Mouse (Mus musculus) hindbrain, postnatal 0 days (tissue): ENCODE data around the gene Rapgef4. TPM values are rescaled to one million over a fixed set of nuclear protein-coding genes. Genes with fewer than 3 reads are reported as not detected.
A peak's percentile ranks its signal among the peaks of the same experiment; 100 is the strongest.

Experiments
- ATAC-seq: fragments of 200-750 bp; cut with Nextera tagmentation; 2 replicates; pipeline ENCODE4 v1.8.0; 2017; ENCODE audit warnings: mild to moderate bottlenecking, moderate TSS enrichment, moderate library complexity
- DNase-seq: peaks from one replicate; pipeline ENCODE4 v3.0.0-alpha.2; 2015; ENCODE audit warnings: low spot score
- H3K27ac ChIP-seq: fragments of 300-500 bp; sonication (generic); 2 replicates; pipeline ENCODE4 v1.5.1; 2014; ENCODE audit warnings: mild to moderate bottlenecking
- H3K27me3 ChIP-seq: fragments of 300-500 bp; sonication (generic); 2 replicates; pipeline ENCODE4 v1.6.1; 2014; ENCODE audit warnings: low read length, mixed read lengths; ENCODE audit not compliant: insufficient read depth
- H3K36me3 ChIP-seq: fragments of 300-500 bp; sonication (generic); 2 replicates; pipeline ENCODE4 v1.6.1; 2014; ENCODE audit warnings: low read length, mixed read lengths; ENCODE audit not compliant: insufficient read depth
- H3K4me1 ChIP-seq: fragments of 300-500 bp; sonication (generic); 2 replicates; pipeline ENCODE4 v1.6.1; 2014; ENCODE audit warnings: antibody characterized with exemption, low read length, mixed read lengths; ENCODE audit not compliant: insufficient read depth
- H3K4me2 ChIP-seq: fragments of 300-500 bp; sonication (generic); 2 replicates; pipeline ENCODE4 v1.6.1; 2014; ENCODE audit warnings: low read depth, mild to moderate bottlenecking, low read length, moderate library complexity, mixed read lengths
- H3K4me3 ChIP-seq: fragments of 300-500 bp; sonication (generic); 2 replicates; pipeline ENCODE4 v1.5.1; 2014; ENCODE audit warnings: low read length
- H3K9ac ChIP-seq: fragments of 300-500 bp; sonication (generic); replicated peaks from 2 replicates; pipeline ENCODE4 v1.6.1; 2014; ENCODE audit warnings: mild to moderate bottlenecking, low read length, moderate library complexity, mixed read lengths
- H3K9me3 ChIP-seq: fragments of 300-500 bp; sonication (generic); 2 replicates; pipeline ENCODE4 v1.6.1; 2016; ENCODE audit warnings: low read length, mixed read lengths
- CTCF ChIP-seq: IDR thresholded peaks from 2 replicates; pipeline ENCODE4 v1.5.1; 2016; ENCODE audit warnings: antibody characterized with exemption, control low read depth, low read depth
- WGBS: fragments of 180-500 bp; shearing (Covaris S2); extraction: QIAGEN DNeasy Blood & Tissue Kit; methylation state at CpG from one replicate; pipeline ENCODE4 v1.1.7; 2014; 5-methylcytosine and 5-hydroxymethylcytosine counted together
- polyA plus RNA-seq: library from polyadenylated mRNA; unstranded; fragments of >200 nt; fragmentation: Nextera tagmentation; extraction: Ambion mirVana; gene quantifications from 2 replicates; pipeline ENCODE4 v1.2.1, GENCODE M21; 2015
- total RNA-seq: library from RNA; depleted of rRNA; stranded (reverse); fragments of >200 nt; gene quantifications from 2 replicates; pipeline ENCODE4 v1.2.3, GENCODE M21; 2014

Gene Rapgef4
- total and polyA plus RNA-seq, 2 experiments from 2014 or later, result 47.3 to 104 TPM

DNA sequence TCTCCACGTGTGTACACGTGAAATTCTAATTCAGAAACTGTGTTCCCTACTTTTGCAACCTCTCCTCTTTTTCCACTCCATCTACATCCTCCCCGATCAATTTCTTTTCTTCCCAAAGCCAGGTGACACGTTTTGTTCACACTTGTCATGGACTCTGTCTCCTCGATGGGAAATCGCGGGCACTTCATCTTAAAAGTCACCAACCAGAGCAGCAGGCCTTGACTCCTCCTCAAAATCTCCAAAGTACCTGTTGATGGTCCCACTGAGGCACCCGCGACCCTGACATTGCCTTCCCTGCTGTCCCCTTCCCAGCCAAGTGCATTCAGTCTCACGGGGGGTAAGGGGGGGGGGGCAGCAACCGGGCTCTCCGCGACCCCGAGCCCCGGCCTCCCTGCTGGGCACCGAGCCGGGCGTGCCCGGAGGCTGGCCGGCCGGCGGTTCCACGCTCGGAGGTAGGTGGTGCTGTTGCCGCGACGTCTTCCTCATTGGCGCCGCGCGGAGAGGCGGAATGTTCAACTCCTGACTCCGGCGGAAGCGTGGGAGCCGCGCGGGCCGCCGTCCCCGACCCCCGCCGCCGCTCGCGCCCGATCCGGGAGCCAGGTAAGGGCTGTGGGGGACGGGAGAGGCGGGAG lies 304.3 kb downstream of the Rapgef4 start, which contains the start of gene Map3k20:
Gene Map3k20, plus strand, starts transcription at position 382 of the 632 bp plus-strand sequence.
- no peak for TF ChIP-seq CTCF
- Histone ChIP-seq H3K9ac (peak within 1 kb of the TSS; percentile 84), H3K36me3 (no peaks in the 10 kb centered on the region), H3K9me3 (no peaks in the 10 kb centered on the region), H3K4me1 (no peaks in the 10 kb centered on the region), H3K27me3 (no peaks in the 10 kb centered on the region), H3K4me2 (peak within 1 kb of the TSS; percentile 95), H3K4me3 (peak within 1 kb of the TSS; percentile 81), H3K27ac (peak within 1 kb of the TSS; percentile 45; the same call in 1 of the 2 replicates)
- ATAC-seq (peak; percentile 86), DNase-seq (peak; percentile 76)
- 1% methylated on average over 49 of the region's 50 CpGs for WGBS

DNA sequence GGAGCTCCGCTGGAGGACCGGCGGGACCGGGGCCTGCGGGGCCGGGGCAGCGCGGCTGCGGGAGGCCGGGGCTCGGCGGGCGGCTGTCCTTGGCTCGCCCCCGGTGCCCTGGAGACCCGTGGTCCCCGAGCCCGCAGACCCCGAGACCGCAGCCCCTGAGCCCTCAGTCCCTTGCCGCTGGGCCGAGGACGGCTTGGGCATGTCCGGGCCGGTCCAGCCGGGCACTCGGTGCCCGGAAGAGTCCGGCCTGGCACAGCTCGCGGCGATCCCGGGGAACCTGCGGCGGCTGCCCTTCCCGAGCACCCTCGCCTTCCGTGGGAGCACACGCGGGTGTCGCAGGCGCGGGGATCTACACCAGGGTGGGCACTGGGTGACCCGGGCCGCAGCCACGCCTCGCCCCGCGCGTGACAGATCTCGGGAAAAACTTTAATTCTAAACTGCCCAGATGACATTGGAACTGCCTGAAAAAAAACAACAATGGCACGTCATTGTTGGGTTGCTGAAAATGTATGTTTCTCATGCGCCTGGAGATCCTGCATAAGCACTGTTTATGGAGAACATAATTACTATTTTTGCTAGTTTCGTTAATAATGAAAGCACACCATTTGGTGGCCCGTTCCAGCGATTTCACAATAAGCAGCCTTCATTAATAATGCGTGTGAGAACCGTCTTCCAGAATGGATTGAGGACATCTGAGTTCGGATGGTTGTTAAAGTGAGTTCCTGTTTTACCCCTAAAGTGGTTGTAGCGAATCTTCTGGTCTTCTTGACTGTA lies 305.0 kb downstream of the Rapgef4 start:
- peak; percentile 19 for DNase-seq

DNA sequence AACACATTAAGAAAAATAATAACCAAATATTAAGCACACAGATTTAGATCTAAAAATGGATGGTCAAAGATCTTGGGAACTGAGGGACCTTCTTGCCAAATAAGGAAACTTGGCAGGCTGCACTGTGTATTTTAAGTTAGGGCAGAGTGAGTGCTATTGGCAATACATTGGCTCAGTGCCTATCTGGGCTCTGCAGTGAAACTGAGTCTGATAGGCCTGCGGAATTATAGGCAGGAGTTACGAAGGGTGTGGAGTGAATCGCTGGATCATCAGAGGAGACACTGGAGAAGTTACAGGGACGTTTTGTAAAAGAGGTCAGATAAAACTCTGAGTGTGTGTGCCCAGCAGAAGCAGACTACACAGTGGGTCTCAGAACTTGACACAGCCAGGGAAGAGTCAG lies 306.1 kb downstream of the Rapgef4 start:
- Histone ChIP-seq H3K9ac (no peak overlapping the region), H3K4me1 (no peaks in the 10 kb centered on the region), H3K9me3 (no peaks in the 10 kb centered on the region), H3K4me3 (no peak overlapping the region), H3K27ac (no peak overlapping the region), H3K36me3 (no peaks in the 10 kb centered on the region), H3K4me2 (no peak overlapping the region), H3K27me3 (no peaks in the 10 kb centered on the region)
- TF ChIP-seq CTCF, result no peak
- ATAC-seq (no peak), DNase-seq (no peak)
- WGBS, result 63% methylated on average over 4 of the region's 4 CpGs

More for the DNA sequence above, 305.0 kb downstream of the Rapgef4 start:
- Histone ChIP-seq H3K4me2 (peak overlapping the region; percentile 95), H3K9ac (peak overlapping the region; percentile 84), H3K4me1 (no peaks in the 10 kb centered on the region), H3K36me3 (no peaks in the 10 kb centered on the region), H3K27me3 (no peaks in the 10 kb centered on the region), H3K4me3 (peak overlapping the region; percentile 81), H3K9me3 (no peaks in the 10 kb centered on the region), H3K27ac (peak overlapping the region; percentile 45; the same call in 1 of the 2 replicates)
- no peak for TF ChIP-seq CTCF
- WGBS, result under 1% methylated on average over 54 of the region's 60 CpGs
- ATAC-seq, result peak; percentile 74

DNA sequence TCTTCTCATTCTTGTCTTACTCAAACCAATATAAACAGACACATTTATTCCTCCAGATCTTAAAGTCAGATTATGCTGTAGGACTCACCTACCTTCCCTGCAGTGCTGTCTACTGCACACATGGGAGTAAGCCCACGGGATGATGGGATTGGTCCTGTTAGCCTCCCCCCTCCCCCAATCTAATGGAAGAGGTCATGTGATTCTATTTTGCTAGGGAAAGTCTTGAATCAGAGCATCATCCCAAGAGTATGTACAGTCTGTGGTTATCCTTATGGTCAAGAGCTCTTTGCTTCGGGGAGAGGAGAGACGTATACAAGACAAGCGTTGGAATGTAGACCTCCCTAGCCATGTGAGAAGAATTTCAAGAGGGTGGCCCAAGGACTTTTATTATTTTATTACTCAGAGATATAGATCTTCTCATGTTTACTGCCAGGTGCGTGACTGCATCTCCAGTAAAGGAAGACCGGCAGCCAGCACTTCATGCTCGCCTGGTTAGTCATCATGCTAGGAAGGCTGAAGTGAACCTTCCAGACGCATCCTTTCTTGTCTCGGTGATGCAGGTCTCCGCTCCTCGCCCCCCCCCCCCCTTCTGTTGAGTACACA lies 308.0 kb downstream of the Rapgef4 start:
- Histone ChIP-seq H3K27ac (no peak overlapping the region), H3K4me1 (no peaks in the 10 kb centered on the region), H3K4me2 (no peak overlapping the region), H3K9ac (no peak overlapping the region), H3K36me3 (no peaks in the 10 kb centered on the region), H3K27me3 (no peaks in the 10 kb centered on the region), H3K9me3 (no peaks in the 10 kb centered on the region), H3K4me3 (no peak overlapping the region)
- WGBS, result 92% methylated on average over 11 of the region's 11 CpGs
- no peak for TF ChIP-seq CTCF
- DNase-seq, result no peak
- ATAC-seq, result no peak

DNA sequence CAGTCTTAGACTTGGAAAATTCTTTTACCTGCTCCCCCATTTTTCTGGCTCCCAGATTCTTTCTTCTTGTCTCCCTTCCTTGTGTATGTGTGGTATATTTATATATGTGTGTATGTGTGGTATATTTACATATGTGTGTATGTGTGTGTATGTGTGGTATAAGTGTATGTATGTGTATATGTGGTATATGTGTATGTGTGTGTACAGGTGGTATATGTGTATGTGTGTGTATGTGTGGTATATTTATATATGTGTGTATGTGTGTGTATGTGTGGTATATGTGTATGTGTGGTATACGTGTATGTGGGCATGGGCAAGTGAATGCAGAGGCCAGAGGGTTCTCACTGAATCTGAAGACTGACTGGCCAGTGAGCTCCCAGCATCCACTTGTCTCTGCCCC lies 310.1 kb downstream of the Rapgef4 start:
- Histone ChIP-seq H3K36me3 (no peaks in the 10 kb centered on the region), H3K27me3 (no peaks in the 10 kb centered on the region), H3K9me3 (no peaks in the 10 kb centered on the region), H3K4me2 (no peak overlapping the region), H3K9ac (no peak overlapping the region), H3K4me3 (no peak overlapping the region), H3K27ac (no peak overlapping the region), H3K4me1 (no peaks in the 10 kb centered on the region)
- no peak for TF ChIP-seq CTCF
- 92% methylated on average over 1 of the region's 1 CpGs for WGBS
- ATAC-seq (no peak), DNase-seq (no peak)

DNA sequence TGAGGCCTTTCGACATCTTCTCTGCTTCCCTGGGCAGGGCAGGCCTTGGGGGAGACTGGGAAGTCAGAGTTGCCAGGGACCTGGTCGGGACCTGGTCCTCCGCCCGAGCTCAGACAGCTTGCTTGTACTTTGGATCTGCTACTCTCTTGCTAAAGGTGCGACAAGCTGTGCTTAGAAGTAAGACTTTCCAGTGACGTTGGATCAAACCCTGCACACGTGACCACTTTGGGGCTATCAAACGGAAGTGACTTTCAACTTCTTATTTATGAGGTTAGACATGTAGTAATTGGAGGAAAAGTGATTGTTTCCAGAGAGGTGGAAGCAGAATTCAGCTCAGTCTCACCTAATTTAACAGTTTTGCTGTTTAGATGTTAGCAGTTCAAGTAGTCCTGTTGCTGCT lies 311.5 kb downstream of the Rapgef4 start:
- Histone ChIP-seq H3K27ac (no peak overlapping the region), H3K4me3 (no peak overlapping the region), H3K4me1 (no peaks in the 10 kb centered on the region), H3K27me3 (no peaks in the 10 kb centered on the region), H3K9me3 (no peaks in the 10 kb centered on the region), H3K9ac (no peak overlapping the region), H3K4me2 (no peak overlapping the region), H3K36me3 (no peaks in the 10 kb centered on the region)
- 91% methylated on average over 8 of the region's 8 CpGs for WGBS
- no peak for ATAC-seq
- no peak for DNase-seq
- TF ChIP-seq CTCF, result no peak
